Mouse (Mus musculus): ENCODE data around the gene Phox2b.

Gene Phox2b

GRCm38 (mm10) chr5:67098733-67099323, at the start of gene Phox2b:
TSS of gene Phox2b (minus strand) at chr5:67099301.
- no peak for DNase-seq

DNA sequence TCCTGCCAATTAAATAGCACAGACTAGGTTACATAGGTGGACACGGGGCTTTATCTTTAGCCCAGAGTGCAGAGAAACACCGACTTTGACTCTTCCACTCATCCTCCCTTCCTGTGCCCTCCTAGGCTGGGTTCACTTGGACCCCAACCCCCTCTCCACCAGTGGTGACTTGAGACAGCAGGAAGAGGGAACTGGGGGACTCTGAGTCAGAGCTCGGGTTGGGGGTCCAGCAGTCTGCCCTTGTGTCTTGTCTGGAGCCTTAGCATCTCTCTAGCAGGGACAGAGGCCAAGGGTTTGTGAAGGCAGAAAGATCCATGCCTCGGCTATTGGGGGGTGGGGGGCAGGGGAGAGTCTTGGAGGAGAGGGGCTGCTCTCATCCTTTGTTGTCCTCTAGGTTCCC, 43.5 kb upstream of the Phox2b start:
- no peak for DNase-seq

DNA sequence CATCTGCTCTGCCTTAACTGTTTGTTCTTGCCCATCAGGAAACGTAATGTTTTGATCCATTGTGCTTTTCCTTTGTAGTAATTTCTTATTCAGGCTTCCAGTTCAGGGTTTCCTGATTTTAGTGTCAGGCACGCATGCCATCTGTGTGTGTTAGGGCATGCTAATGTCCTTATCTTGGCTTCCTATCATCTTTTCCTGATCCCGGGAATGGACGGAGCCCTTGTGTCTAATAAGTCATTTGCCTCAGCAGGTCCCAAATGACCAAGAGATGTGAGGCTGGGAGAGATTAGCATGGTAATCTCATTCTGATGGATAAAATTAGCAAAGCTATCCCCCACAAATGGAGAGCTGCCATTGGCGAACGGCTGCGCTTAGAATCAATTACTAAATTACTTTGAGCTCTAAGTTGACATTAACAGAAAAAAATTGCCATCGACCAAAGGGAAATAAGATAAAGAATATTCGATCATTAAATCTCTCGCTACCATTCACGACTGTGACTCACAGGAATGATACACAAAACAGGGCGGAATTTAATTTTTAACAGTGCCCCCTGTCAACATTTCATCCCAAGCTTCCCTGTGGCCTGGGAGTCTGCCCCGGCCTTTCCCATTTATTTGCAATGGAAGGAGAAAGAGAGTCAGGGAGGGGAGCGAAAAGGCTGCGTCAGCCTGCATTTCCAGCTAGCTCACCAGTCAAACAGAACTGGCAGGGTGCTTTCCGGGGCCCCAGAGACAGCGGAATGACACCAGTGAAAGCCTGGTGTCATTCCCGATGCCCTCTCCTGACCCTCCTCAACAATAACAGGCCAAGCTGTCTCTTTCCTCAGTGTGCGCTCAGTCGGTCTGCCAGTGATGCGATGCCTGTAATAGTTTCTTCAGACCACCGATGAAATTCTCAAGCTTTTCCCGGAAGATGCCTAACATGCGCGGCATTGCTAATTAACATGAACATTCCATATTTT, 40.2 kb upstream of the Phox2b start:
- no peak for DNase-seq

GRCm38 (mm10) chr5:67138643-67139042, 39.5 kb upstream of the Phox2b start:
- DNase-seq, result no peak

- no peak for DNase-seq
Measured at GRCm38 (mm10) chr5:67134698-67135097, 35.6 kb upstream of the Phox2b start.

- DNase-seq, result no peak
Measured at GRCm38 (mm10) chr5:67131671-67132070, 32.6 kb upstream of the Phox2b start.

- DNase-seq, result no peak
Measured at GRCm38 (mm10) chr5:67106261-67106660, 7.2 kb upstream of the Phox2b start.

GRCm38 (mm10) chr5:67103016-67103415, 3.9 kb upstream of the Phox2b start:
- no peak for DNase-seq

GRCm38 (mm10) chr5:67101793-67102600, 2.9 kb upstream of the Phox2b start:
- no peak for DNase-seq

- no peak for DNase-seq
Measured at GRCm38 (mm10) chr5:67101395-67101760, 2.3 kb upstream of the Phox2b start.

DNA sequence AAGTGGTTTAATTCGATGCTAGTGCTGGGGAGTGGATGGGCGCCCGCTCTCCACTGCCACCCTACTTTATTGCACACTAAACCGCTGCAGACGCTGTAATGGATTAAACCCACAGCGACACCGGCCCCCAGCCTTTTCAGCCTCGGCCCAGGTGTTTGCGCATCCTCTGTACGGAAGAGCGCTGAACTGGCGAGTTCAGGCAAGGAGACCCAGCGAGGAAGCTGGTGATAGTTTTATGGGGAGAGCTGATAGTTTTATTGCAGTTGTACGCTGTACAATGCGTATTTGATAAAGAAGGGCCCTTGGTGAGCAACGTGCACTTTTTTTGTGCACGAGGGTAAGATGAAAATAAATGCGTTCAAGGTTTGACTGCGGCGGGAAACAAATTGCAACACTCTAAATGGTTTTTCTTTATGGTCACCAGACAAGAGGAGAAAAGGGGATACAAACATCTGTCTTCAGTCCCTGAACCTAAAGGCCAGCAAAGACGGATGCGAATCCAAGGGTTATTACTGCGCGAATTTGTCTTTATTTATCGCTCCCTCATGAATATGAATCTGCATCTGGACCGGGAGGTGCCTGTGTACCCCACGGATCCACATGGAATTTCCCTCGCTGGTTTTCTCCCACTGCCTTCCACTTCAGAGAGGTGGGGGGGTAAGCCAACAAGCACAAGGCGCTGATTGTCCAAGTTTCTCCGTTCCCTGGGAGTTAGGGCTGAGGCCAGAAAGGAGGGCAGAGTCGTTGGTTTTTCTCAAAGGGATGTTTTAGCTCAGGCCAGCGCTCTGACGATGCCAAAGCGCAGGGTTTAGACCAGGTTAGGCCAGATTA, 1.7 kb upstream of the Phox2b start:
- DNase-seq, result no peak

DNA sequence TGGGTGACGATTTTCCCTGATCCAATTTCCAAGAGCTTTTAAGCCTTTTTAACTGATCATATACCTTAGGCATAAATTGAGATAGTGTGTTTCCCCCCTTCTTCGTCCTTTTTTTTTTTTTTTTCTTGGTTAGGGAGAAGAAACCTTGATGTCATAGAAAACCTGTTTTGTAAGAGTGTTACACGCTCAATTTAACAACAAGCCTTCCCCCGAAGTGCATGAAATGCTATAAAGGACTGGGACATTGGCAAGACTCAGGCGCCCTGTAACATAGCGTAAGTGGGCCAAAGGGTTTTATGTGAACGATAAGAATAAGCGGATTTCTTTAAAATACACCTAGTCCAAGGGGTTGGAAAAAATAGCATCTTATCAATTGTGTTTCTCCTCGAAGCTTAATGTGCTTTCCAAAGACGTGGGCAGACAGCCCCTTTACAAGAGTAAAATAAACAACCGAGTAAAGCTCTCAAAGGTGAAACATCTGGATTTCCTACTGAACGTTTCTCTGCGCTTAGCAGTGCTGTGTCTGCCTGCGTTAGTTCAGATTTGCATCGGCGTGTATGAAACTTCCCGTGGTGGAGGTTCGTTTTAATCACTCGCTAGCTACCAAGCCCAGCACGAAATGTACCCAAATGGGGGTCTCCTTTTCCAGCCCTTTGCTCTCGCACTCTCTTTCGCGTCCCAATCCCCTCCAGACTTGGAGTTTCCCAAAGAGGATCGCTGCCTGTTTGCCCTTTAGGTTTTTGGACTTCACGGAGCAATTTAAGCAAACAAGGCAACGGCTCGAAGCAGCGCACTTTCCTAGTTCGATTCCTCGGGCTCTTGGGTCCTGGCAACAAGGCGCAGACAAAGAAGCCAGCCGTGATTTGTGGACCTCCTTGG, 531 bp upstream of the Phox2b start:
- no peak for DNase-seq

DNA sequence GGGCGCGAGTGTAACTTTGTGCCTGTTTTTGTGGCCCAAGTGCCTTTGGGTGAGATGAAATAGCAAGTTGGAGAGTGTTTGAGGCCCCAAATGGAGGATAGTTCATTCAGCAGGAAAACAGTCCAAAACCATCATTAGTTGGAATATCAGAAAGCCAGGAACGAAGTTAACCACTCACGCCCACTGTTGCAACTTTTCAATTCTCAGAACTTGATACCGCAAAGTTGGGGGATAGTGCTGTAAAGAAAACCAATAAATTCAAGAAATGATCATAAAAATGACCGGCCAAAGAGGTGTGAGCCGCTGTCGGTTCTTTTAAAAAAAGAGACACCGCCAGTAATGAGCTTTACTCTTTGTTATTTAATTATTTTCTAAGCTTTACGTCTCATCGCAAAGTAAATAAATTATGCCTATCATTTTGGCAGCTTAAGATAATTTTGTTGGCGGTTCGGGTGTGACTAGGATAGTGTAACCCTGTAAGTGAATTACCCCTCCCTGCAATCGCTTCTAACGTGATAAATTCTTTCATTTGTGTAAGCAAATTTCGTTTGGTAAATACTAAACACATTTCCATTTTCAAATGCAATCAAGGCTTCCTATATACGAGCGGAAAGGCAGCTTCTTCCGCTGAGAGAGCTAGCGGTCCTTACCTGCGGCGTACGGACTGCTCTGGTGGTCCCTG, 909 bp downstream of the Phox2b start:
- no peak for DNase-seq

- DNase-seq, result no peak
Measured at GRCm38 (mm10) chr5:67097106-67098050, 1.7 kb downstream of the Phox2b start.

- DNase-seq, result no peak
Measured at GRCm38 (mm10) chr5:67096378-67096771, 2.7 kb downstream of the Phox2b start.

DNA sequence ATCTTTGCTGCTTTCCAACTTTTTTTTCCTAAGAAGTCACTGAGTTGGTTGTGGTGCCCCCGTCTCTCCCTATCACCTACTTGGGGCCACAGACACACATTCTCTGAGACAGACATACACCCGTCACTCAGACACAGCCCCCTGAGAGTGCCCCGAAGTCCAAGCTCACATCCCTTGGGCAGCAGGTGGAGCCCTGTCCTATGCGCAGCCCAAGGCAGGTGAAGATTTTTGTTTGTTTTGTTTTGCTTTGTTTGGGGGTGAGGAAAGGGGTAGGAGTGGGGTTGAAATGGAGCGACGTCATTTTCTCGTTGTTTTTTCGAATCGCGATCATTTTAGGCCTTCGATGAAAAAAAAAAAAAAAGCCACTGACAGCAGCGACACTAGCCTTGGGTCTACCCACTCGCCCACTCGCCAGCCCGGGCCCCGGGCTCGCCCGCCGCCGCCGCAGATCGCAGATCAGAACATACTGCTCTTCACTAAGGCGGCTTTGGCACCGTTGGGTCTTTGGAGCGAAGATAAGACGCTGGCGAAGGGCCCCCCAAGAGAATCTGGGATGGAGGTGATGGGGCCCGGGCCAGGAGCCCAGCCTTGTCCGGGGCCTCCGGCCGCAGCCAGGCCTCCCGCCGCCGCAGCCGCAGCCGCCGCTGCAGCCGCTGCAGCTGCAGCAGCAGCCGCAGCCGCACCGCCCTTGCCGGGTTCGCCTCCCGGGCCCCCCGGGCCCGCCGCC, 3.3 kb downstream of the Phox2b start:
- no peak for DNase-seq

DNA sequence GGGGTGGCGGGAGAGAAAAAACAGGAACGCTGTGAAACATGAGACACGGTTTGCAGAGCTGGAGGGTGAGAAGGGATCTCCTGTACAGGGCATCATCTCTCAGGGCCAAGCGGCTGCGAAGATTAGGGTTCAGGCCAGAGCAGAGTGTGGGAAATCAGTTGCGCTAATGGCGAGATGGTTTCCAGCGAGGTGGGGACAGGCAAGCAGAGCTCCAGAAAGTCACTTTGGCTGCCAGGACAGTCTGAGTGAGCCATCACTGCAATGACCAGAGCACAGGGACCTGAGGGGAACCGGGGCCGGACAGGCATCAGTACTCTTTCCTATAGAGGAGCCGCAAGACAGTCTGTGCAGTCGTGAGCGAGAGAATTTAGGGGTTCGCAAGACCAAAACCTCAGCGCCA, 3.9 kb downstream of the Phox2b start:
- DNase-seq, result no peak

- no peak for DNase-seq
Measured at GRCm38 (mm10) chr5:67093991-67094390, 5.1 kb downstream of the Phox2b start.

GRCm38 (mm10) chr5:67091766-67092165, 7.3 kb downstream of the Phox2b start:
- no peak for DNase-seq
